Mouse (Mus musculus) forebrain, embryonic 12.5 days (tissue): ENCODE measurements at regions not wholly inside any gene's neighbourhood (a gene's known extent, or its start where the extent isn't known, plus 50 kb on each side); places are given as distances from the start of the nearest gene placed in this dataset.

Experiments
- ATAC-seq: fragments of 200-750 bp; cut with Nextera tagmentation; 2 replicates; pipeline ENCODE4 v1.8.0; 2017; ENCODE audit warnings: moderate TSS enrichment; ENCODE audit not compliant: low FRiP score
- H3K27ac ChIP-seq: fragments of 300-500 bp; sonication (generic); 2 replicates; pipeline ENCODE4 v1.5.1; 2016; ENCODE audit warnings: mild to moderate bottlenecking
- H3K27me3 ChIP-seq: fragments of 300-500 bp; sonication (generic); 2 replicates; pipeline ENCODE4 v1.6.1; 2016; ENCODE audit warnings: mild to moderate bottlenecking
- H3K36me3 ChIP-seq: fragments of 300-500 bp; sonication (generic); replicated peaks from 2 replicates; pipeline ENCODE4 v1.6.1; 2016; ENCODE audit warnings: mild to moderate bottlenecking
- H3K4me1 ChIP-seq: fragments of 300-500 bp; sonication (generic); 2 replicates; pipeline ENCODE4 v1.6.1; 2016
- H3K4me2 ChIP-seq: fragments of 300-500 bp; sonication (generic); 2 replicates; pipeline ENCODE4 v1.6.1; 2016; ENCODE audit warnings: mild to moderate bottlenecking, moderate library complexity
- H3K4me3 ChIP-seq: fragments of 300-500 bp; sonication (generic); replicated peaks from 2 replicates; pipeline ENCODE4 v1.5.1; 2016; ENCODE audit warnings: mild to moderate bottlenecking
- H3K9ac ChIP-seq: fragments of 300-500 bp; sonication (generic); 2 replicates; pipeline ENCODE4 v1.6.1; 2016; ENCODE audit warnings: mild to moderate bottlenecking
- H3K9me3 ChIP-seq: fragments of 300-500 bp; sonication (generic); 2 replicates; pipeline ENCODE4 v1.6.1; 2016
- WGBS: fragments of 180-500 bp; shearing (Covaris S2); methylation state at CpG from one replicate; pipeline ENCODE4 v1.1.7; 2016; 5-methylcytosine and 5-hydroxymethylcytosine counted together

- no peak overlapping the region for H3K4me3 ChIP-seq
- WGBS, result 88% methylated on average over 3 of the region's 3 CpGs
- H3K9ac ChIP-seq, result no peak overlapping the region
- H3K27ac ChIP-seq, result no peak overlapping the region
- H3K4me2 ChIP-seq, result no peak overlapping the region
- no peaks in the 10 kb centered on the region for H3K27me3 ChIP-seq
- H3K4me1 ChIP-seq, result peaks cover 6% of the 10 kb centered on the region; the same call in 1 of the 2 replicates
- H3K36me3 ChIP-seq, result no peaks in the 10 kb centered on the region
- no peak for ATAC-seq
- H3K9me3 ChIP-seq, result no peaks in the 10 kb centered on the region
Measured at GRCm38 (mm10) chr3:140952111-140952800, 259.9 kb downstream of the Pdha2 start.

GRCm38 (mm10) chr3:140951024-140951423 lies 261.1 kb downstream of the Pdha2 start:
- H3K27me3 ChIP-seq, result no peaks in the 10 kb centered on the region

GRCm38 (mm10) chr3:140949880-140950662 lies 262.1 kb downstream of the Pdha2 start:
- ATAC-seq, result peak; percentile 77; the same call in 1 of the 2 replicates
- Histone ChIP-seq H3K9ac (no peak overlapping the region), H3K4me2 (no peak overlapping the region), H3K36me3 (no peaks in the 10 kb centered on the region), H3K9me3 (no peaks in the 10 kb centered on the region), H3K27ac (peak overlapping the region; percentile 25; the same call in 1 of the 2 replicates), H3K27me3 (no peaks in the 10 kb centered on the region), H3K4me1 (peaks cover 6% of the 10 kb centered on the region; the same call in 1 of the 2 replicates), H3K4me3 (no peak overlapping the region)
- WGBS, result 39% methylated on average over 4 of the region's 4 CpGs

More at GRCm38 (mm10) chr3:140951024-140951423, 261.1 kb downstream of the Pdha2 start:
- Histone ChIP-seq H3K9ac (no peak overlapping the region), H3K27ac (no peak overlapping the region), H3K9me3 (no peaks in the 10 kb centered on the region), H3K4me3 (no peak overlapping the region), H3K36me3 (no peaks in the 10 kb centered on the region), H3K4me1 (peaks cover 6% of the 10 kb centered on the region; the same call in 1 of the 2 replicates), H3K4me2 (no peak overlapping the region)
- WGBS, result 70% methylated on average over 2 of the region's 2 CpGs
- ATAC-seq, result no peak; the same call in 1 of the 2 replicates

GRCm38 (mm10) chr3:140942450-140942849 lies 269.7 kb downstream of the Pdha2 start:
- Histone ChIP-seq H3K9me3 (no peaks in the 10 kb centered on the region), H3K9ac (no peak overlapping the region), H3K27me3 (no peaks in the 10 kb centered on the region), H3K36me3 (no peaks in the 10 kb centered on the region), H3K27ac (no peak overlapping the region), H3K4me3 (no peak overlapping the region), H3K4me1 (no peaks in the 10 kb centered on the region), H3K4me2 (no peak overlapping the region)
- no peak for ATAC-seq
- 89% methylated on average over 1 of the region's 1 CpGs for WGBS

- H3K27me3 ChIP-seq, result no peaks in the 10 kb centered on the region
- no peaks in the 10 kb centered on the region for H3K9me3 ChIP-seq
- 90% methylated on average over 7 of the region's 7 CpGs for WGBS
- H3K27ac ChIP-seq, result no peak overlapping the region
- H3K9ac ChIP-seq, result no peak overlapping the region
- H3K4me3 ChIP-seq, result no peak overlapping the region
- no peaks in the 10 kb centered on the region for H3K4me1 ChIP-seq
- no peak for ATAC-seq
- no peak overlapping the region for H3K4me2 ChIP-seq
- no peaks in the 10 kb centered on the region for H3K36me3 ChIP-seq
Measured at GRCm38 (mm10) chr3:140941898-140942297, 270.3 kb downstream of the Pdha2 start.

GRCm38 (mm10) chr3:140941316-140941715 lies 270.8 kb downstream of the Pdha2 start:
- H3K4me1 ChIP-seq, result no peaks in the 10 kb centered on the region
- no peak for ATAC-seq
- no peak overlapping the region for H3K4me2 ChIP-seq
- 84% methylated on average over 6 of the region's 6 CpGs for WGBS
- no peaks in the 10 kb centered on the region for H3K36me3 ChIP-seq
- H3K9ac ChIP-seq, result no peak overlapping the region
- no peak overlapping the region for H3K27ac ChIP-seq
- no peak overlapping the region for H3K4me3 ChIP-seq
- H3K27me3 ChIP-seq, result no peaks in the 10 kb centered on the region
- no peaks in the 10 kb centered on the region for H3K9me3 ChIP-seq

- 41% methylated on average over 1 of the region's 1 CpGs for WGBS
- no peak overlapping the region for H3K4me3 ChIP-seq
- no peak overlapping the region for H3K9ac ChIP-seq
- H3K36me3 ChIP-seq, result no peaks in the 10 kb centered on the region
- no peaks in the 10 kb centered on the region for H3K4me1 ChIP-seq
- H3K9me3 ChIP-seq, result no peaks in the 10 kb centered on the region
- H3K4me2 ChIP-seq, result no peak overlapping the region
- H3K27ac ChIP-seq, result no peak overlapping the region
- H3K27me3 ChIP-seq, result no peaks in the 10 kb centered on the region
- no peak for ATAC-seq
Measured at GRCm38 (mm10) chr3:140933156-140933555, 279.0 kb downstream of the Pdha2 start.

GRCm38 (mm10) chr3:140926689-140927088 lies 285.5 kb downstream of the Pdha2 start:
- ATAC-seq, result no peak
- H3K36me3 ChIP-seq, result no peaks in the 10 kb centered on the region
- H3K4me3 ChIP-seq, result no peak overlapping the region
- H3K4me1 ChIP-seq, result no peaks in the 10 kb centered on the region
- no peaks in the 10 kb centered on the region for H3K9me3 ChIP-seq
- no peak overlapping the region for H3K9ac ChIP-seq
- H3K27me3 ChIP-seq, result no peaks in the 10 kb centered on the region
- no peak overlapping the region for H3K4me2 ChIP-seq
- no peak overlapping the region for H3K27ac ChIP-seq
- WGBS, result 88% methylated on average over 5 of the region's 5 CpGs

GRCm38 (mm10) chr3:140876201-140876895 lies 335.8 kb downstream of the Pdha2 start:
- ATAC-seq, result no peak
- H3K9ac ChIP-seq, result no peak overlapping the region
- no peak overlapping the region for H3K27ac ChIP-seq
- H3K36me3 ChIP-seq, result no peaks in the 10 kb centered on the region
- no peaks in the 10 kb centered on the region for H3K4me1 ChIP-seq
- no peaks in the 10 kb centered on the region for H3K27me3 ChIP-seq
- 89% methylated on average over 4 of the region's 4 CpGs for WGBS
- no peaks in the 10 kb centered on the region for H3K9me3 ChIP-seq
- H3K4me3 ChIP-seq, result no peak overlapping the region
- no peak overlapping the region for H3K4me2 ChIP-seq

- Histone ChIP-seq H3K4me1 (no peaks in the 10 kb centered on the region), H3K9ac (no peak overlapping the region), H3K9me3 (no peaks in the 10 kb centered on the region), H3K4me3 (no peak overlapping the region), H3K4me2 (no peak overlapping the region), H3K36me3 (no peaks in the 10 kb centered on the region), H3K27me3 (no peaks in the 10 kb centered on the region), H3K27ac (no peak overlapping the region)
- no peak for ATAC-seq
- 84% methylated on average over 4 of the region's 4 CpGs for WGBS
Measured at GRCm38 (mm10) chr3:140875500-140876200, 336.5 kb downstream of the Pdha2 start.

GRCm38 (mm10) chr3:140874070-140874895 lies 337.9 kb downstream of the Pdha2 start:
- 84% methylated on average over 9 of the region's 9 CpGs for WGBS
- no peak overlapping the region for H3K9ac ChIP-seq
- H3K36me3 ChIP-seq, result no peaks in the 10 kb centered on the region
- ATAC-seq, result no peak
- H3K4me3 ChIP-seq, result no peak overlapping the region
- no peaks in the 10 kb centered on the region for H3K27me3 ChIP-seq
- no peaks in the 10 kb centered on the region for H3K4me1 ChIP-seq
- H3K27ac ChIP-seq, result no peak overlapping the region
- H3K9me3 ChIP-seq, result no peaks in the 10 kb centered on the region
- no peak overlapping the region for H3K4me2 ChIP-seq
